Mouse (Mus musculus) embryo, embryonic 9.5 days (tissue): ENCODE results near the gene Fam166a.

Experiments
- DNase-seq: peaks from one replicate; pipeline ENCODE4 v3.0.0-alpha.2; 2017; ENCODE audit errors: extremely low spot score

Fam166a gene

GRCm38 (mm10) chr2:25223681-25224491 is 5.3 kb downstream of the Fam166a start:
- no peak for DNase-seq

GRCm38 (mm10) chr2:25224492-25224765 is 5.9 kb downstream of the Fam166a start, which contains the start of gene Tubb4b:
Gene Tubb4b, minus strand, starts transcription at chr2:25224702.
- no peak for DNase-seq

GRCm38 (mm10) chr2:25224766-25225752 is 6.5 kb downstream of the Fam166a start:
- DNase-seq: peak; percentile 97

- no peak for DNase-seq
Measured at GRCm38 (mm10) chr2:25225811-25226379, 7.3 kb downstream of the Fam166a start.

- DNase-seq: no peak
Measured at GRCm38 (mm10) chr2:25226864-25227263, 8.3 kb downstream of the Fam166a start.

GRCm38 (mm10) chr2:25227406-25227805 is 8.9 kb downstream of the Fam166a start:
- DNase-seq: no peak

- DNase-seq: peak; percentile 86
Measured at GRCm38 (mm10) chr2:25228431-25228889, 9.9 kb downstream of the Fam166a start.

GRCm38 (mm10) chr2:25228995-25229530 is 10.5 kb downstream of the Fam166a start:
- no peak for DNase-seq

- DNase-seq: no peak
Measured at GRCm38 (mm10) chr2:25229582-25229981, 11.0 kb downstream of the Fam166a start.

- no peak for DNase-seq
Measured at GRCm38 (mm10) chr2:25230581-25230980, 12.0 kb downstream of the Fam166a start.

GRCm38 (mm10) chr2:25231038-25231437 is 12.5 kb downstream of the Fam166a start:
- no peak for DNase-seq

- DNase-seq: no peak
Measured at GRCm38 (mm10) chr2:25233421-25233820, 14.9 kb downstream of the Fam166a start.

- DNase-seq: no peak
Measured at GRCm38 (mm10) chr2:25234050-25234449, 15.5 kb downstream of the Fam166a start, which contains the start of gene Slc34a3. Gene Slc34a3, minus strand, starts transcription at chr2:25234364.

- DNase-seq: no peak
Measured at GRCm38 (mm10) chr2:25234551-25235220, 16.1 kb downstream of the Fam166a start.

- DNase-seq: no peak
Measured at GRCm38 (mm10) chr2:25236614-25237013, 18.1 kb downstream of the Fam166a start, which contains the start of gene Rnf224. Gene Rnf224, minus strand, starts transcription at chr2:25236787.

GRCm38 (mm10) chr2:25237522-25237921 is 19.0 kb downstream of the Fam166a start:
- DNase-seq: no peak

- no peak for DNase-seq
Measured at GRCm38 (mm10) chr2:25238106-25238505, 19.6 kb downstream of the Fam166a start.

- DNase-seq: no peak
Measured at GRCm38 (mm10) chr2:25239766-25240165, 21.2 kb downstream of the Fam166a start.

- DNase-seq: no peak
Measured at GRCm38 (mm10) chr2:25240310-25240709, 21.8 kb downstream of the Fam166a start.

- peak; percentile 75 for DNase-seq
Measured at GRCm38 (mm10) chr2:25240723-25241437, 22.3 kb downstream of the Fam166a start.

- DNase-seq: no peak
Measured at GRCm38 (mm10) chr2:25241438-25241775, 22.9 kb downstream of the Fam166a start.
